Mouse (Mus musculus) intestine, embryonic 16.5 days (tissue): Measurements from ENCODE around the gene Capza2. TPM values are rescaled to one million over a fixed set of nuclear protein-coding genes. Genes with fewer than 3 reads are reported as not detected.

ENCODE experiments used
- ATAC-seq: fragments of 200-750 bp; cut with Nextera tagmentation; 2 replicates; pipeline ENCODE4 v1.8.0; 2017; ENCODE audit warnings: moderate TSS enrichment, moderate library complexity
- H3K27ac ChIP-seq: fragments of 300-500 bp; sonication (generic); 2 replicates; pipeline ENCODE4 v1.5.1; 2014; ENCODE audit warnings: mild to moderate bottlenecking, low read length
- H3K27me3 ChIP-seq: fragments of 300-500 bp; sonication (generic); replicated peaks from 2 replicates; pipeline ENCODE4 v1.6.1; 2014; ENCODE audit warnings: low read length, control low read depth, mixed read lengths; ENCODE audit not compliant: control insufficient read depth, insufficient read depth
- H3K36me3 ChIP-seq: fragments of 300-500 bp; sonication (generic); 2 replicates; pipeline ENCODE4 v1.6.1; 2014; ENCODE audit warnings: low read length, control low read depth; ENCODE audit not compliant: control insufficient read depth, insufficient read depth
- H3K4me1 ChIP-seq: fragments of 300-500 bp; sonication (generic); 2 replicates; pipeline ENCODE4 v1.6.1; 2014; ENCODE audit warnings: low read length, control low read depth, mixed read lengths; ENCODE audit not compliant: control insufficient read depth, insufficient read depth
- H3K4me2 ChIP-seq: fragments of 300-500 bp; sonication (generic); 2 replicates; pipeline ENCODE4 v1.6.1; 2014; ENCODE audit warnings: low read depth, low read length, control low read depth
- H3K4me3 ChIP-seq: fragments of 300-500 bp; sonication (generic); 2 replicates; pipeline ENCODE4 v1.5.1; 2014; ENCODE audit warnings: mild to moderate bottlenecking, low read length
- H3K9ac ChIP-seq: fragments of 300-500 bp; sonication (generic); 2 replicates; pipeline ENCODE4 v1.6.1; 2014; ENCODE audit warnings: low read depth, low read length
- H3K9me3 ChIP-seq: fragments of 300-500 bp; sonication (generic); 2 replicates; pipeline ENCODE4 v1.6.1; 2016; ENCODE audit warnings: low read length, control low read depth; ENCODE audit not compliant: control insufficient read depth
- WGBS: fragments of 180-500 bp; shearing (Covaris S2); extraction: QIAGEN DNeasy Blood & Tissue Kit; methylation state at CpG from one replicate; pipeline ENCODE4 v1.1.7; 2014; 5-methylcytosine and 5-hydroxymethylcytosine counted together
- polyA plus RNA-seq: library from polyadenylated mRNA; unstranded; fragments of >200 nt; fragmentation: Nextera tagmentation; extraction: Ambion mirVana; gene quantifications from 2 replicates; pipeline ENCODE4 v1.2.1, GENCODE M21; 2015

The Capza2 gene
- polyA plus RNA-seq, 1 experiment from 2014 or later, result 245 TPM

DNA sequence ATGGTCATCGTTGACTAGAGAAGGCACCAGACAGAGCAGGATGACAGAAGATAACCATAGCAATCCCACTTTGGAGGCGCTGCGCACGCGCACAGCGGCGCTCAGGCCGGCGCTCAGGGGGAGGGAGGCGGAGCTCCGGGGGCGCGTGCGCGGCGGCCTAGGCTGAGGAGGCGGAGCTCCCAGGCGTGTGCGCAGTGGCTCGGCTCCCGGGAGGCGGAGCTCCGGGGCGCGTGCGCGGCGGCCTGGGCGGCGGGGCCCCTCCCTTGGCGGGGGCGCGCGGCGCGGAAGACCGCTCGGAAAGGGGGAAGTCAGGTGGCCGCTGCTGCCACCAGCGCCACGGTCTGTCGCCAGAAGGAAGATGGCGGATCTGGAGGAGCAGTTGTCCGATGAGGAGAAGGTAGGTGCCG is 733 bp downstream of the Capza2 start:
- peak overlapping the region; percentile 52; the same call in 1 of the 2 replicates for H3K4me2 ChIP-seq
- 0% methylated on average over 32 of the region's 45 CpGs for WGBS
- no peaks in the 10 kb centered on the region for H3K27me3 ChIP-seq
- H3K9ac ChIP-seq, result peak overlapping the region; percentile 98
- peak; percentile 91 for ATAC-seq
- peak overlapping the region; percentile 90 for H3K4me3 ChIP-seq
- H3K4me1 ChIP-seq, result peaks cover 5% of the 10 kb centered on the region; the same call in 1 of the 2 replicates
- no peaks in the 10 kb centered on the region for H3K9me3 ChIP-seq
- H3K36me3 ChIP-seq, result no peaks in the 10 kb centered on the region
- peak overlapping the region; percentile 97 for H3K27ac ChIP-seq

DNA sequence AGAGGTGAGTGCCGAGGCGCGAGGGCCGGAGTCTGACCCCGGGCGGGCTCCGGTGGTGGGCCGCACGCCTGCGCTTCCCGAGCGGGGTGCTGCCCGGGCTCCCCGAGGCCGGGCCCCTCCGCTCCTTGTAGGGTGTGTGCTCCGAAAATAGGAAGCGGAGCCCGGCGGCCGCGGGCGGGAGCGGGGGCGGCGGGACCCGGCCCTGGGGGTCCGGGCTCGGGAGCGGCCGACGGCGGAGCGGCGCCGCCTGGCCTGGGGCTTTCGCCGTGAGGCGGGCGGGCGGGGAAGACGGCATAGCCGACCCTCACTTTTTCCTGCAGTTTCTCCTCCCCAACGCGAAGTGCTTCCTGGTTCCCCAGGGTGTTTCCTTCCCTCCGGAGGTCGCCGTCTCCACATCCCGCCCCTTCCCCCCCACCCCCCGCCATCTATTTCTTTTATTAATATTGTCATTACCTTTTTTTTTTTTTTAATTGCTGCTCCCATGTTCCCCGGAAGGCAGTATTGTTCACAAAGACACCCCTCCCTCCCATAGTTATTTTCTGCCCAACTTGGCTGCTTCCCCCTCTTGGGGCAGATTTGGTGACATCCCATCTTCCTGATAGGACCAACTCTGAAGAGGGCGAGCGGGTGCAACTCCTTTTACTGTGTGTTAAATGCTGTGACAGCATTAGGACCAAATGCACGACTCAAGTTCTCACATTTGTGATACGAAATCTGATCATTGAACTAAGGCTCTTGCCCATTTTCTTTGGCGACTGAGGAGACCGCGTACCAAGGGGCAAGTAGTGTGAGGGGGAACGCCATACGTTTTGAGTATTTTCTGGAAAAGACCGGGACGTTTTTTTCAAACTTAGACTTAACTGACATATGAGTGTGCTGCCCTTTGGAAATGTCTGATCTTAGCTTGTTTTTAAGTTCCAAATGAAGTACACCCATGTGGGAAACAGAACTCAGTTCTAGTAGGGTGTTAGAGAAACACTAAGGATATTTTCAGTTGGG is 1.5 kb downstream of the Capza2 start:
- Histone ChIP-seq H3K27me3 (no peaks in the 10 kb centered on the region), H3K27ac (peak overlapping the region; percentile 97), H3K9ac (peak overlapping the region; percentile 98), H3K4me2 (peak overlapping the region; percentile 81), H3K4me3 (peak overlapping the region; percentile 90), H3K36me3 (no peaks in the 10 kb centered on the region), H3K4me1 (peaks cover 8% of the 10 kb centered on the region), H3K9me3 (no peaks in the 10 kb centered on the region)
- ATAC-seq, result peak; percentile 86
- under 1% methylated on average over 60 of the region's 62 CpGs for WGBS

DNA sequence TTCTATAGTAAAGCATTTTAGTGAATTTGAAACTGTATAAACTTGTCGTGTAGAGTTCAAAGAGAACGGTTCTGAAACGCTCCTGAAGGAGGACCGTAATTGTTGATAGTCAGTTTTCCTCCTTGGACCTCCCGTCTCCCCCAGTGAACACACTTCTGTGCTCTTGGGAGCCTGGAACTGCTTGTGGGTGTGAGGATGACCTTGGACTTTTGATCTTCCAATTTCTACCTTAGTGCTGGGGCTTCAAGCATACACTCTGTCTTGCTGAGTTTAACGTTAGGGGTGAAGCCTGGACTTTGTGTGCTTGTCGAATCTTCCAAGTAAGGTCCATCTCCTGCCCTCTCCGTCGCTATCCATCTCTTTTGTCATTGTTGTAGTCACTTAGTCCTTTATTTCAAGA is 4.0 kb downstream of the Capza2 start:
- no peak for ATAC-seq
- 0 out of 2 replicates have a peak overlapping the region, but pooled peaks have one; percentile 2 for H3K4me3 ChIP-seq
- H3K9me3 ChIP-seq, result no peaks in the 10 kb centered on the region
- no peak overlapping the region for H3K9ac ChIP-seq
- no peak overlapping the region for H3K4me2 ChIP-seq
- no peaks in the 10 kb centered on the region for H3K36me3 ChIP-seq
- H3K27me3 ChIP-seq, result no peaks in the 10 kb centered on the region
- 80% methylated on average over 9 of the region's 9 CpGs for WGBS
- H3K4me1 ChIP-seq, result peaks cover 12% of the 10 kb centered on the region
- no peak overlapping the region for H3K27ac ChIP-seq

DNA sequence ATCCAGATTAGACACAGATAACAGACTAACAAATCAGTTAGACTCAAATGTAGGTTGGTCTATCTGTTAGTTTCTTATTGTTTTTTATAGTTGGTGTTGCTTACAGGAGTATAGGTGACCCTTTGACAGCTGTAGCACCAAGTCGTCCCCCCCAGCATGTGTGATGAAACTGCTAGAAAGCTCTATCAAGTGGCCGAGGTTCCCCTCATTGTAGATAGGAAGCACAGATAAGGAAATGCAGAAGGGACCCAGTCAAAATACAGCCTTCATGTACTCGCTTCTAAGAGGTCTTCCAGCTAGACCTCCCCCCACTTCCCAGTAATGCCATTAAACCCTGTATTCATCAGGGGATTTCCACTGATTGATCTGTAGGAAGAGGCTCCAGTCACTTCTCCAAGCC is 6.7 kb downstream of the Capza2 start:
- ATAC-seq, result no peak
- H3K27me3 ChIP-seq, result no peaks in the 10 kb centered on the region
- peaks cover 27% of the 10 kb centered on the region for H3K4me1 ChIP-seq
- no peaks in the 10 kb centered on the region for H3K9me3 ChIP-seq
- WGBS, result 60% methylated on average over 3 of the region's 3 CpGs
- H3K9ac ChIP-seq, result no peak overlapping the region
- no peaks in the 10 kb centered on the region for H3K36me3 ChIP-seq
- no peak overlapping the region for H3K4me3 ChIP-seq
- H3K27ac ChIP-seq, result no peak overlapping the region
- H3K4me2 ChIP-seq, result no peak overlapping the region

DNA sequence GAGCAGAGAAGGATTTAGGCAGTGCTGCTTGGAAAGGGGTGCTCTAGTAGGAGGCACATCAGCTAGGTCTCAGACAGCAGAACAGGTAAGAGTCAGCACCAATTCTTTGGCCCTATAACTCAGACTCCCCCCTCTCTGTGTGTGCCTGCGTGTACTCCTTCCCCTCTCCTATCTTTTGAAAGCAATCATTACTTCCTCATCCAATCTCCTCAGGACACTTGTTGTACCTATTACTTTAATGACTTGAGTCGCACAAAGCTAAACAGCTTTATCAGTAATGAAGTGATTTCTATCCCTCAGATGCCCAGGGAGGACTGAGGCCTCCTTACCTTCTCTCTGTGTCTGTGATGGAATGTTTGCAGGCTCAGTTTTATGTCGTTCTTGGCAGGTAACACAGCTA is 10.1 kb downstream of the Capza2 start:
- no peaks in the 10 kb centered on the region for H3K27me3 ChIP-seq
- peaks cover 22% of the 10 kb centered on the region for H3K4me1 ChIP-seq
- no peak overlapping the region for H3K27ac ChIP-seq
- no peaks in the 10 kb centered on the region for H3K9me3 ChIP-seq
- WGBS, result 32% methylated on average over 3 of the region's 3 CpGs
- H3K4me3 ChIP-seq, result no peak overlapping the region
- H3K9ac ChIP-seq, result no peak overlapping the region
- H3K36me3 ChIP-seq, result peaks cover 2% of the 10 kb centered on the region; the same call in 1 of the 2 replicates
- no peak overlapping the region for H3K4me2 ChIP-seq
- ATAC-seq, result peak; percentile 45; the same call in 1 of the 2 replicates

DNA sequence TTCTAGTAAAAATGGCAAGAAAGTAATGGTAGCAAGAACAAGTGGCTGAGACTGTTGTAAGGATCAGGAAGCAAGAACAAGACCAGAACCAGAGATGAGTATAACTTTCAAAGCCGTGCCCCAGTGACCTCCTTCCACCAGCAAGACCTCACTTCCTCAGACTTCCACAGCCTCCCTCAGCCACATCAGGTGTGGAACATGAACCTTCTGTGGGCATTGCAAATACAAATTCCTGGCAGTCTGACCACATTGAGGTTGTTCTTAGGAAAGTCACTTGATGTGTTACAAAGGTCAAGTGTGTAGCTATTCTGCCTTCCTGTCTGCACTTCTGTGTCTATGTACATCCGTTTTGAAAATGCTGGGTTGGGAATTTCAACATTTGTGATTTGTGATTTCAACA is 16.1 kb downstream of the Capza2 start:
- 79% methylated on average over 2 of the region's 2 CpGs for WGBS
- Histone ChIP-seq H3K9ac (no peak overlapping the region), H3K27me3 (no peaks in the 10 kb centered on the region), H3K27ac (no peak overlapping the region), H3K36me3 (peaks cover 2% of the 10 kb centered on the region; the same call in 1 of the 2 replicates), H3K4me1 (no peaks in the 10 kb centered on the region), H3K4me2 (no peak overlapping the region), H3K9me3 (no peaks in the 10 kb centered on the region), H3K4me3 (no peak overlapping the region)
- ATAC-seq, result peak; percentile 23; the same call in 1 of the 2 replicates

DNA sequence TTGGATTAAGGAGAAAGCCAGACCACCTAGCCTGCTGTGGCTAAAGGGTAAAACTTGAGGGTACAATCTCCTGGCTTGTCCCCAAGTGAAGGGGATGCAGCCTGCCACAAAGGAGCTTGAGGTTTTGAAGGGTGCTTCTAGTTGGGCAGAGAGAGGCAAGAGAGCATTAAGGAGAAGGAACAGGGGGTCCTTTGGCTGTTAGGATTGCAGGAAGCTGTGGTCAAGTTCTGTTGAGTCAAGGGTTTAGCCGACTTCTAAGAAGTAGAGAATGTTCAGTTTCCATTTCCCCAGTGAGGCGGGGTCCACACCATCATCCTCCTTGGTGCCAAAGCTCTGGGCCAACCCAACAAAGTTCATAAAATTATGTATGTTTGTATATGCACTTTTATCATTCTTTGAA is 19.0 kb downstream of the Capza2 start:
- Histone ChIP-seq H3K27ac (no peak overlapping the region), H3K4me1 (no peaks in the 10 kb centered on the region), H3K9me3 (no peaks in the 10 kb centered on the region), H3K4me2 (no peak overlapping the region), H3K27me3 (no peaks in the 10 kb centered on the region), H3K4me3 (no peak overlapping the region), H3K36me3 (peaks cover 2% of the 10 kb centered on the region; the same call in 1 of the 2 replicates), H3K9ac (no peak overlapping the region)
- 91% methylated on average over 2 of the region's 2 CpGs for WGBS
- no peak for ATAC-seq

DNA sequence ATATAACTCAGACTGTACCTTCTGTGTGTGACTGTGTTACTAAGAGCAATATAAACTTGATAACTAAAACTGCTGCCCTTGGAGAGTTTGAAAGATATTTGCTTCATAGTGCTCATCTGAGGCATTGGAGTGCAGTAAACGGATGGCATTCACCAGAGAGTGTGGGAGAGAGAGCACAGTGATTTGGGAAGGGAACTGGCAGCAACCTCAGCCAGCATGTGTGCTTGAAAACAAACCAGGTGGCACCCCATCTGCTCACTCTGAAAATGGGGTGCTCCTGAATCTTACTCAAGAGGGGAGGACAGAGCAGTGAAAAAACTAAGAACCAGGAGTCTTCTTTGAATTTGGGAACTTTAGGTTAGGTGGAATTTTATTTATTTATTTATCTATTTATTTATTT is 21.3 kb downstream of the Capza2 start:
- ATAC-seq, result no peak
- H3K9ac ChIP-seq, result no peak overlapping the region
- H3K36me3 ChIP-seq, result peaks cover 6% of the 10 kb centered on the region; the same call in 1 of the 2 replicates
- H3K27ac ChIP-seq, result no peak overlapping the region
- 80% methylated on average over 1 of the region's 1 CpGs for WGBS
- no peaks in the 10 kb centered on the region for H3K27me3 ChIP-seq
- no peaks in the 10 kb centered on the region for H3K9me3 ChIP-seq
- no peak overlapping the region for H3K4me2 ChIP-seq
- H3K4me1 ChIP-seq, result no peaks in the 10 kb centered on the region
- H3K4me3 ChIP-seq, result no peak overlapping the region

DNA sequence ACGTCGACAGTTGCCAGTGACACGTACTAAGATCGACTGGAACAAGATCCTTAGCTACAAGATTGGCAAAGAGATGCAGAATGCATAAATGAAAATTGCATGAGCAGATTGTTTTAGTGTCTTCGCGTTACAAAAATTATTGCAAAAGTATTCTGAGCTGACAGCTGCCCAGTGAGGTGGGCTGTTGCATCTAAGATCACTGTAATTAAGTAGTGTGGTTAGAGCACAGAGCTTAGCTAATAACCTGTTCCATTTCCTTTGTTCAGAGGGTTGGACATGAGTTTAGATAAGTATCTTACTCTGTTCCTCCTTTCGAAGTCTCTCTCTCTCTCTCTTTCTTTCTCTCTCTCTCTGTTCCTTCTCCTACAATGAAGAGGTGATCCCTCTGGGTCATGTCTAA is 29.3 kb downstream of the Capza2 start:
- peaks cover 22% of the 10 kb centered on the region for H3K36me3 ChIP-seq
- no peaks in the 10 kb centered on the region for H3K27me3 ChIP-seq
- H3K9me3 ChIP-seq, result no peaks in the 10 kb centered on the region
- H3K4me3 ChIP-seq, result no peak overlapping the region
- H3K27ac ChIP-seq, result no peak overlapping the region
- ATAC-seq, result no peak
- H3K4me1 ChIP-seq, result no peaks in the 10 kb centered on the region
- 94% methylated on average over 7 of the region's 7 CpGs for WGBS
- no peak overlapping the region for H3K4me2 ChIP-seq
- no peak overlapping the region for H3K9ac ChIP-seq
